Mouse (Mus musculus) T-cell, adult 66 days (primary cell): Measurements from ENCODE around the gene Sfxn4. TPM values are rescaled to one million over a fixed set of nuclear protein-coding genes. Genes with fewer than 3 reads are reported as not detected.

Source experiments
- total RNA-seq, 2 experiments: library from RNA; stranded (reverse); gene quantifications; 3 replicates in 1 of 2; 4 replicates in 1 of 2; pipeline ENCODE4 v1.2.4; 2023

Gene Sfxn4
- 1 to 10 TPM; 3.4 to 4.4 TPM for total RNA-seq

DNA sequence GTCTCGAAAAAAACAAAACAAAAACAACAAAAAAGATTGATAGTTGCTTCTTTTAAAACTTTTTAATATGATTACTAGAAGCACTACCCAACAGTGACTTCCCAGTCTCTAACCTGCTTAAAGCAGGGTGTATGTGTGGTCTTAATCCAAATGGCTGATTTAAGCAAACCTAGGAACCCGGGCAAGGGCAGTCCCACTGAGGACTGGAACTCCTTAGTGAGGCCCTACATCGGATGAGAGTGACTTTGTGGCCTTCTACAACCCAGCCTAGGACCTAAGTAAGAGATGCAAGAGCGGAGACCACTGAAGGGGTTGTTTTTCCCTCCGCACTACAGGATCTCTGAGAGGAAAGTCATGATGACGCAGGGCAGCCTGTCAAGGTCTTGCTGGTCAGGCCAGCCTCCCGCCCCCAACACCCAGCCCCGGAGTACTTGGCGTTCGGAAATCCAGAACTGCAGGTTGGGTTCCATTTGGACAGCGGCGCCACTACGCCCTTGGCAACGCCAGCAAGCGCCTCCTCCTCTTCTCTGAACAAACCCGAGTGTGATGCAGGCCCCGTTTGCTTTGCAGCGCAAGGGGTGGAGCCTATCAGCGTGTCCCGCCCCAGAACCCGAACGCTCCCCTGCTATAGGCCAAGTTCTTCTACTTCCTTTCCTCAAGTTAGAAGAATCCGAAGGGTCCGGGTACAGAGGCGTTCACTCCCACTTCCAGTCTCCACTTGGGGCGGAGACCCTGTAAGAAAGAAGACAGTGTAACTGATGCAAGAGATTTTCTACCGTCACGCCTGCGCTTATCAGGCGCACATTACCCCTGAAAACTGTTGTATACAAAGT, at the start of gene Sfxn4:
Gene Sfxn4, minus strand, starts transcription at position 612 of the 833 bp plus-strand sequence.

DNA sequence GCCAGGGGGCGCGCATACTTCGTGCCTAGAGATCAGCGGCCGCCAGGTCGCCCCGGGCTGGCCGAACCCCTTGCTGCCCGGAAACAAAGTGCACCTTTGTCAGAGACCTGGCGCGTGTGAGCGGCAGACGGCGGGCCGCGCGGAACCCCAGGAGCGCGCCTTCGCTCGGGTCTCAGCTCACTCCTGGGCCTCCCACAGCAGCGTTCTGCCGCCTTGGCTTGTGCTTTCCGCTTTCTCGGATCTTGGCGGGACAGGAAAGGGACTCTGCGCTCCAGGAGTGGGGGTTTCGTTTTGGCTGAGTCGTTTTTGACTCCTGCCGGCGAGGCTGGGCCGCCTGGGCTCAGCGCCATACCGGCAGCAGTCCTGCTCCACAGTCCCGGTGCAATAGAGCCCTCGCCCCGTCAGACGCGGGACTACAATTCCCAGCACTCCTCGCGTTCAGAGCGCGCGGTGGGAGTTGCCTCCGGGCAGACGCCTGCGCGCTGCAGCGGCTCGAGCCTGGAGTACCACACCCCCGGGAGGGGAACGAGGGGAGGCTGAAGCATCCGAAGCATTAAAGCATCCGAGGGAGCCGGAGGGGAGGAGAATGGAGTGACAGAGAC, 28.5 kb upstream of the Sfxn4 start, which contains the start of gene Grk5:
Gene Grk5, plus strand, starts transcription at position 36 of the 602 bp plus-strand sequence.

GRCm38 (mm10) chr19:60874064-60874694, 12.9 kb upstream of the Sfxn4 start, which contains the start of gene Prdx3:
Gene Prdx3, minus strand, starts transcription at chr19:60874556.

GRCm38 (mm10) chr19:60811098-60812035, 49.9 kb downstream of the Sfxn4 start, which contains the start of gene Fam45a:
Gene Fam45a, plus strand, starts transcription at chr19:60811585.

GRCm38 (mm10) chr19:60790551-60791161, 70.6 kb downstream of the Sfxn4 start, which contains the start of gene Eif3a:
Gene Eif3a, minus strand, starts transcription at chr19:60790658.

Other genes with a start within 250 kb of the Sfxn4 start
- gene Nanos1, start 105.5 kb downstream of the Sfxn4 start, total RNA-seq = 1 to 10 TPM; 5.0 to 5.1 TPM
- 100 to 1,000 TPM; 205 to 219 TPM for gene Eif3a, start 70.8 kb downstream of the Sfxn4 start, total RNA-seq
- gene Fam45a, start 49.9 kb downstream of the Sfxn4 start, total RNA-seq = 10 to 100 TPM; 30.6 to 36.1 TPM
- 10 to 100 TPM; 47.1 to 60.6 TPM for gene Prdx3, start 13.1 kb upstream of the Sfxn4 start, total RNA-seq
- gene Grk5, start 28.3 kb upstream of the Sfxn4 start, total RNA-seq = 1 to 10 TPM; 3.2 to 7.8 TPM